Mouse (Mus musculus): ENCODE measurements around the gene Ssr1. TPM values are rescaled to one million over a fixed set of nuclear protein-coding genes. Genes with fewer than 3 reads are reported as not detected.
A peak's percentile ranks its signal among the peaks of the same experiment; 100 is the strongest.

Ssr1 gene
- polyA plus RNA-seq, 1 experiment = 10.5 TPM

- 7% methylated on average over 14 of the region's 14 CpGs for WGBS
Measured at GRCm38 (mm10) chr13:37969337-37969736, 24.7 kb downstream of the Ssr1 start.

GRCm38 (mm10) chr13:37967565-37967964, 26.5 kb downstream of the Ssr1 start:
- Histone ChIP-seq H3K27ac (ENCODE audit: insufficient read depth, low read depth, low read length) (no peak overlapping the region), H3K27me3 (replicated peaks; ENCODE audit: control insufficient read depth, insufficient read depth, low read length) (no peaks in the 10 kb centered on the region), H3K4me1 (ENCODE audit: control insufficient read depth, insufficient read depth, low read length) (no peaks in the 10 kb centered on the region), H3K4me3 (ENCODE audit: insufficient read depth, low read depth, low read length) (no peak overlapping the region), H3K36me3 (ENCODE audit: control insufficient read depth, insufficient read depth, low read length) (no peaks in the 10 kb centered on the region)
- no peak for DNase-seq
- TF ChIP-seq POLR2A (IDR thresholded peaks at IDR 0.05; ENCODE audit: low read depth, low read length) (no peak), CTCF (conservative IDR thresholded peaks at IDR 0.05; ENCODE audit: insufficient read depth, insufficient read length, low read depth, low read length) (no peak)
- WGBS = 76% methylated on average over 10 of the region's 10 CpGs

More at GRCm38 (mm10) chr13:37969337-37969736, 24.7 kb downstream of the Ssr1 start:
- Histone ChIP-seq H3K27me3 (replicated peaks; ENCODE audit: control insufficient read depth, insufficient read depth, low read length) (no peaks in the 10 kb centered on the region), H3K4me1 (ENCODE audit: control insufficient read depth, insufficient read depth, low read length) (no peaks in the 10 kb centered on the region), H3K36me3 (ENCODE audit: control insufficient read depth, insufficient read depth, low read length) (no peaks in the 10 kb centered on the region), H3K27ac (ENCODE audit: insufficient read depth, low read depth, low read length) (no peak overlapping the region), H3K4me3 (ENCODE audit: insufficient read depth, low read depth, low read length) (no peak overlapping the region)
- TF ChIP-seq CTCF (conservative IDR thresholded peaks at IDR 0.05; ENCODE audit: insufficient read depth, insufficient read length, low read depth, low read length) = peak; percentile 86
- no peak for TF ChIP-seq POLR2A (IDR thresholded peaks at IDR 0.05; ENCODE audit: low read depth, low read length)
- peak; percentile 82 for DNase-seq

- no peaks in the 10 kb centered on the region for H3K4me1 ChIP-seq (ENCODE audit: control insufficient read depth, insufficient read depth, low read length)
- 43% methylated on average over 12 of the region's 12 CpGs for WGBS
- H3K36me3 ChIP-seq (ENCODE audit: control insufficient read depth, insufficient read depth, low read length) = no peaks in the 10 kb centered on the region
- TF ChIP-seq CTCF (conservative IDR thresholded peaks at IDR 0.05; ENCODE audit: insufficient read depth, insufficient read length, low read depth, low read length) (no peak), POLR2A (IDR thresholded peaks at IDR 0.05; ENCODE audit: low read depth, low read length) (no peak)
- no peaks in the 10 kb centered on the region for H3K27me3 ChIP-seq (replicated peaks; ENCODE audit: control insufficient read depth, insufficient read depth, low read length)
- H3K4me3 ChIP-seq (ENCODE audit: insufficient read depth, low read depth, low read length) = no peak overlapping the region
- H3K27ac ChIP-seq (ENCODE audit: insufficient read depth, low read depth, low read length) = no peak overlapping the region
- DNase-seq = peak; percentile 61
Measured at GRCm38 (mm10) chr13:37967052-37967437, 27.0 kb downstream of the Ssr1 start.

GRCm38 (mm10) chr13:37966256-37967051, 27.6 kb downstream of the Ssr1 start:
- 54% methylated on average over 15 of the region's 15 CpGs for WGBS
- H3K4me1 ChIP-seq (ENCODE audit: control insufficient read depth, insufficient read depth, low read length) = no peaks in the 10 kb centered on the region
- TF ChIP-seq CTCF (conservative IDR thresholded peaks at IDR 0.05; ENCODE audit: insufficient read depth, insufficient read length, low read depth, low read length) = no peak
- TF ChIP-seq POLR2A (IDR thresholded peaks at IDR 0.05; ENCODE audit: low read depth, low read length) = no peak
- DNase-seq = no peak
- H3K4me3 ChIP-seq (ENCODE audit: insufficient read depth, low read depth, low read length) = no peak overlapping the region
- no peak overlapping the region for H3K27ac ChIP-seq (ENCODE audit: insufficient read depth, low read depth, low read length)
- no peaks in the 10 kb centered on the region for H3K36me3 ChIP-seq (ENCODE audit: control insufficient read depth, insufficient read depth, low read length)
- H3K27me3 ChIP-seq (replicated peaks; ENCODE audit: control insufficient read depth, insufficient read depth, low read length) = no peaks in the 10 kb centered on the region

- Histone ChIP-seq H3K27ac (ENCODE audit: insufficient read depth, low read depth, low read length) (no peak overlapping the region), H3K4me1 (ENCODE audit: control insufficient read depth, insufficient read depth, low read length) (no peaks in the 10 kb centered on the region), H3K36me3 (ENCODE audit: control insufficient read depth, insufficient read depth, low read length) (no peaks in the 10 kb centered on the region), H3K4me3 (ENCODE audit: insufficient read depth, low read depth, low read length) (no peak overlapping the region), H3K27me3 (replicated peaks; ENCODE audit: control insufficient read depth, insufficient read depth, low read length) (no peaks in the 10 kb centered on the region)
- WGBS = 63% methylated on average over 17 of the region's 17 CpGs
- peak; percentile 31 for TF ChIP-seq CTCF (conservative IDR thresholded peaks at IDR 0.05; ENCODE audit: insufficient read depth, insufficient read length, low read depth, low read length)
- no peak for TF ChIP-seq POLR2A (IDR thresholded peaks at IDR 0.05; ENCODE audit: low read depth, low read length)
- no peak for DNase-seq
Measured at GRCm38 (mm10) chr13:37965126-37965914, 28.7 kb downstream of the Ssr1 start.

GRCm38 (mm10) chr13:37964128-37965087, 29.6 kb downstream of the Ssr1 start:
- no peaks in the 10 kb centered on the region for H3K36me3 ChIP-seq (ENCODE audit: control insufficient read depth, insufficient read depth, low read length)
- TF ChIP-seq CTCF (conservative IDR thresholded peaks at IDR 0.05; ENCODE audit: insufficient read depth, insufficient read length, low read depth, low read length) = no peak
- no peak for TF ChIP-seq POLR2A (IDR thresholded peaks at IDR 0.05; ENCODE audit: low read depth, low read length)
- no peak overlapping the region for H3K27ac ChIP-seq (ENCODE audit: insufficient read depth, low read depth, low read length)
- no peak for DNase-seq
- WGBS = 73% methylated on average over 20 of the region's 20 CpGs
- no peaks in the 10 kb centered on the region for H3K4me1 ChIP-seq (ENCODE audit: control insufficient read depth, insufficient read depth, low read length)
- no peaks in the 10 kb centered on the region for H3K27me3 ChIP-seq (replicated peaks; ENCODE audit: control insufficient read depth, insufficient read depth, low read length)
- H3K4me3 ChIP-seq (ENCODE audit: insufficient read depth, low read depth, low read length) = no peak overlapping the region

Measured in kidney, adult 2 months (tissue).